Mouse (Mus musculus): ENCODE data around the gene Usp15. TPM values are rescaled to one million over a fixed set of nuclear protein-coding genes. Genes with fewer than 3 reads are reported as not detected.

The Usp15 gene
- polyA plus RNA-seq, 1 experiment, result 54.1 TPM

Other genes starting within 250 kb of the Usp15 start
- 48.4 and 54.6 TPM in 2 replicates for gene Mon2, start 120.5 kb downstream of the Usp15 start, polyA plus RNA-seq (2012; rRNA removed)
- gene Fam19a2, start 67.0 kb upstream of the Usp15 start, polyA plus RNA-seq (2012; rRNA removed), result 19.2 and 22.4 TPM in 2 replicates

Measured in frontal cortex, adult 2 months (tissue).